Mouse (Mus musculus): Measurements from ENCODE around the gene Ap1ar. TPM values are rescaled to one million over a fixed set of nuclear protein-coding genes. Genes with fewer than 3 reads are reported as not detected.
A peak's percentile ranks its signal among the peaks of the same experiment; 100 is the strongest.

Ap1ar gene
- polyA plus RNA-seq, 1 experiment from 2014 or later: 97.5 TPM

- Histone ChIP-seq H3K27ac (no peak overlapping the region), H3K4me3 (replicated peaks) (no peak overlapping the region), H3K4me2 (replicated peaks) (no peak overlapping the region), H3K4me1 (replicated peaks) (no peaks in the 10 kb centered on the region), H3K9me3 (no peaks in the 10 kb centered on the region), H3K9ac (no peak overlapping the region), H3K36me3 (no peaks in the 10 kb centered on the region), H3K27me3 (replicated peaks) (no peaks in the 10 kb centered on the region; the same call in none of the 2 replicates)
- 0 out of 2 replicates have a peak, but pooled peaks have one; percentile 47 for ATAC-seq
- WGBS: 29% methylated on average over 7 of the region's 7 CpGs
Observed at GRCm38 (mm10) chr3:127763076-127763612, 74.2 kb downstream of the Ap1ar start.

DNA sequence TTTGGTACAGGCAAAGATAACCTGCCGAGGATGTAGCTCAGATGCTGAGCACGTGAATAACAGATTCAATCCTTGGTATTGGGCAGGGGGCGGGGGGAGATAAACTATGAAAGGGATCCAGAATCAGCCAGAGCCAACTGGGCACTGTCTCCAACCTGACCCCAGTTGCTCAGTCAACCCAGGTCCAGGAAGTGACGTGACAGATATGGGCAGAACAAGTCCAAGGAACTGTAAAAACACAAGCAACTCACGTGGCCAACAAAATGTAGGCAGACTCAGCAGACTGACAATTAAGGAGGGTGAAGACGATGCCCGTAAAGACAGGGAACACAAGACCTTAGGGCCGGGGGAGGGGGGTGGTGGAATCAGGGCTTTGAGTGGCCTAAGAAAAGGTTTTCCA, 74.9 kb downstream of the Ap1ar start:
- H3K4me1 ChIP-seq (replicated peaks): no peaks in the 10 kb centered on the region
- H3K9ac ChIP-seq: no peak overlapping the region
- no peaks in the 10 kb centered on the region; the same call in none of the 2 replicates for H3K27me3 ChIP-seq (replicated peaks)
- H3K27ac ChIP-seq: no peak overlapping the region
- no peaks in the 10 kb centered on the region for H3K36me3 ChIP-seq
- H3K4me3 ChIP-seq (replicated peaks): no peak overlapping the region
- H3K9me3 ChIP-seq: no peaks in the 10 kb centered on the region
- no peak overlapping the region for H3K4me2 ChIP-seq (replicated peaks)
- WGBS: 64% methylated on average over 8 of the region's 8 CpGs
- no peak for ATAC-seq

GRCm38 (mm10) chr3:127759212-127759611, 78.1 kb downstream of the Ap1ar start:
- ATAC-seq: no peak
- Histone ChIP-seq H3K4me3 (replicated peaks) (no peak overlapping the region), H3K36me3 (no peaks in the 10 kb centered on the region), H3K27me3 (replicated peaks) (no peaks in the 10 kb centered on the region; the same call in none of the 2 replicates), H3K4me2 (replicated peaks) (no peak overlapping the region), H3K9ac (no peak overlapping the region), H3K9me3 (no peaks in the 10 kb centered on the region), H3K4me1 (replicated peaks) (no peaks in the 10 kb centered on the region), H3K27ac (no peak overlapping the region)
- WGBS: 18% methylated on average over 8 of the region's 8 CpGs

DNA sequence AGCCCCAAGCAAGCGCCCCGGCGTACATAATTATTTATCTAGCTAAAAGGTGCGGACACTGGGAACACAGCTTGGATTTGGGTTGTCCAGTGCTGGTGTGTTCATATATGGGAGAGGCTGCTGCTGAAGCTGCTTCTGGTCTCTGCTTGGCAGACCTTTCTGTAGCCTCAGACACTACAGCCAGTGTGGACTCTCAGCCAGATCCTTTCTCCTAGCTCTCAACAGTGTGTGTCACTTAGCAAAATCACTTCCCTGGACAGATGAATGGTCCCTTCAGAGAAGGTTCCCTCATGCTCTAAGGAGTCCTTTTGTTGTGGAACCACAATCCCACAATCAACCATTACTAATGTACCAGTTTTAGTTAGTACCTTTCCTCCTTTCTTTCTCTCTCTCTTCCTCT, 78.5 kb downstream of the Ap1ar start:
- no peak for ATAC-seq
- no peak overlapping the region for H3K27ac ChIP-seq
- no peaks in the 10 kb centered on the region; the same call in none of the 2 replicates for H3K27me3 ChIP-seq (replicated peaks)
- H3K4me3 ChIP-seq (replicated peaks): no peak overlapping the region
- no peaks in the 10 kb centered on the region for H3K9me3 ChIP-seq
- no peak overlapping the region for H3K9ac ChIP-seq
- H3K36me3 ChIP-seq: no peaks in the 10 kb centered on the region
- no peaks in the 10 kb centered on the region for H3K4me1 ChIP-seq (replicated peaks)
- no peak overlapping the region for H3K4me2 ChIP-seq (replicated peaks)
- 61% methylated on average over 4 of the region's 4 CpGs for WGBS

DNA sequence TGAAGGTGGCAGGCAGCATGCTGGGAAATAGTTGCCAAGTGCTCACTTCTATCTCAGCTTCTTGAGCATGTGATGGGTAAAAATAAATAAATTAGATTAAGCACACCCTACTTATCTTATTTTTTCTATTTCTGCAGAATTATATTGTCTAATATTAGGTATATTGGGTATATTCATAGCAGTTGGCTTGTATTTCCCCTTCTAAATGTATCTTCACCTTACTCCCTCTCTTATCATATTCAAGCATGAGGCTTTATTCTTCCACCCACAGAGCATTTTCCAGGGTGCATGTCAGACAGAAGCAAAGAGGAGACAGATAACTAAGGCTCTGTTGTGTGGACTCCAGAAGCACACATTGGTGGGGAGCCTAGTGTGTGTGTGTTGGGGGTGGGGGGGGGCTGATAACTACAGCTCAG, 79.4 kb downstream of the Ap1ar start:
- Histone ChIP-seq H3K27me3 (replicated peaks) (no peaks in the 10 kb centered on the region; the same call in none of the 2 replicates), H3K36me3 (no peaks in the 10 kb centered on the region), H3K9ac (no peak overlapping the region), H3K4me1 (replicated peaks) (no peaks in the 10 kb centered on the region), H3K9me3 (no peaks in the 10 kb centered on the region), H3K4me3 (replicated peaks) (no peak overlapping the region), H3K27ac (no peak overlapping the region), H3K4me2 (replicated peaks) (no peak overlapping the region)
- no peak for ATAC-seq

Other genes with a start within 250 kb of the Ap1ar start
- 0.19 TPM in 1 of 2 replicates, not detected in the other for gene Neurog2, start 204.4 kb downstream of the Ap1ar start, polyA plus RNA-seq (2015; fragmentation: Nextera tagmentation; extraction: Ambion mirVana)
- gene Alpk1, start 57.0 kb downstream of the Ap1ar start, polyA plus RNA-seq (2015; fragmentation: Nextera tagmentation; extraction: Ambion mirVana): 2.1 and 2.5 TPM in 2 replicates
- 24.1 and 24.7 TPM in 2 replicates for gene Tifa, start 47.7 kb downstream of the Ap1ar start, polyA plus RNA-seq (2015; fragmentation: Nextera tagmentation; extraction: Ambion mirVana)
- gene Fam241a, start 58.8 kb upstream of the Ap1ar start, polyA plus RNA-seq (2015; fragmentation: Nextera tagmentation; extraction: Ambion mirVana): 12.3 and 13.4 TPM in 2 replicates

Data from intestine, embryonic 15.5 days (tissue).